Mouse (Mus musculus) ES-E14 (cell line): Measurements from ENCODE around the gene Irf2bpl.

Experiments used
- CHD2 ChIP-seq: IDR thresholded peaks from 2 replicates; pipeline ENCODE4 v1.6.1; 2014; ENCODE audit warnings: mild to moderate bottlenecking, low read depth, low read length, inconsistent platforms
- HCFC1 ChIP-seq: IDR thresholded peaks from 2 replicates; pipeline ENCODE4 v1.6.1; 2012; ENCODE audit warnings: low read length, inconsistent platforms, borderline replicate concordance; ENCODE audit not compliant: insufficient read depth
- MAFK ChIP-seq: IDR thresholded peaks from 2 replicates; pipeline ENCODE4 v1.6.1; 2014; ENCODE audit warnings: mild to moderate bottlenecking, low read depth, low read length, inconsistent platforms; ENCODE audit not compliant: insufficient read depth
- ZC3H11A ChIP-seq: IDR thresholded peaks from 2 replicates; pipeline ENCODE4 v1.6.1; 2012; ENCODE audit warnings: low read depth, mild to moderate bottlenecking, inconsistent platforms, low read length, borderline replicate concordance

GRCm38 (mm10) chr12:86857290-86857689 is 27.3 kb downstream of the Irf2bpl start:
- TF ChIP-seq MAFK (no peak), HCFC1 (no peak), CHD2 (no peak), ZC3H11A (no peak)
